Mouse (Mus musculus) testis, adult 2 months (tissue): Measurements from ENCODE around the gene Dst.

Experiments used
- CTCF ChIP-seq: fragments of 200-500 bp; IDR thresholded peaks from 2 replicates; pipeline ENCODE4 v1.5.1; 2012; ENCODE audit warnings: low read depth, mild to moderate bottlenecking, inconsistent platforms, low read length, moderate library complexity; ENCODE audit not compliant: control insufficient read depth, insufficient read depth, insufficient replicate concordance
- POLR2A ChIP-seq: fragments of 200-500 bp; IDR thresholded peaks from 2 replicates; pipeline ENCODE4 v1.6.1; 2012; ENCODE audit warnings: low read depth, mild to moderate bottlenecking, inconsistent platforms, low read length, moderate library complexity; ENCODE audit not compliant: control insufficient read depth

DNA sequence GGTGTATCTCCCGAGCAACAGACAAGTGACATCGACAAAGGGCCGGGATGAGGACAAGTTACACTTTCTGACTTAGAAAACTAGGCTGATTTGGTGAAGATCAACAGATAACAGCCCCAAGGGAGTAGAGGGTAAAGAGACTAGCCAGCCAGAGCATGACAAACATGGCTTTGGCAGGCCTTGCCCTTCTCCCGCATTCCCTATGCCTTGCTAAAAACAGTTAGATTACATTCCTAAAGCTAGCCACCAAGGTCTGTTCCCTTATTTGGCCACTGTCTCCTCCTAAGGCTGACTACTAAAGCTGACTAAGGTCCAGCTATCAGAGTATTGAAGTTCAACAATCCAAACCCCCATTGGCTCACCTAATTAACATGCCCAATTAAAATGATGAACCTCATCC lies 404.8 kb downstream of the Dst start:
- TF ChIP-seq POLR2A: no peak
- TF ChIP-seq CTCF: no peak
